ENCODE assay signal across 8 mouse cellular contexts in genomic region chr10:122913393-122913792, GRCm38 (mm10).
DNase-seq lines count a peak whose midpoint lies in the region; ATAC-seq and TF ChIP-seq lines count a peak whose summit lies in the region.

No protein-coding gene starts in this region.

- intact Hi-C loops in heart, postnatal 14 days (cut with DNase I), result no loop called here

- peak; percentile 64 for DNase-seq in heart, embryonic 10.5 days (ENCODE audit: low spot score)
- no peak for DNase-seq in heart, postnatal 14 days
- no peak for DNase-seq in spleen, adult 2 months (ENCODE audit: low read depth in 1 of 2, low spot score in 2 of 2)
- DNase-seq in spleen, postnatal 4 days (ENCODE audit: low spot score in 2 of 2), result no peak
- DNase-seq in urinary bladder, adult 18-20 months (ENCODE audit: low spot score in 2 of 2), result no peak
- no peak for DNase-seq in cerebellum, adult 11 months
- DNase-seq in retina, postnatal 1 day, result no peak

- peak overlapping the region; percentile 57 for H3K9ac ChIP-seq in limb, embryonic 13.5 days

- peak overlapping the region; percentile 58 for H3K4me2 ChIP-seq in limb, embryonic 13.5 days (replicated peaks)

- ATAC-seq in limb, embryonic 13.5 days (ENCODE audit: low FRiP score, low read depth), result no peak

- peaks cover 16% of the 10 kb centered on the region for H3K4me1 ChIP-seq in heart, embryonic 10.5 days
- no peaks in the 10 kb centered on the region for H3K4me1 ChIP-seq in spleen, adult 2 months (ENCODE audit: control insufficient read depth, insufficient read depth, insufficient read length)
- H3K4me1 ChIP-seq in limb, embryonic 13.5 days, result peaks cover 74% of the 10 kb centered on the region

- H3K27me3 ChIP-seq in heart, embryonic 10.5 days (ENCODE audit: insufficient read depth, poor library complexity, severe bottlenecking), result no peaks in the 10 kb centered on the region
- no peaks in the 10 kb centered on the region for H3K27me3 ChIP-seq in spleen, adult 2 months (ENCODE audit: control insufficient read depth, insufficient read depth, low read length)
- H3K27me3 ChIP-seq in limb, embryonic 13.5 days, result no peaks in the 10 kb centered on the region

- H3K9me3 ChIP-seq in heart, embryonic 10.5 days, result no peaks in the 10 kb centered on the region
- H3K9me3 ChIP-seq in limb, embryonic 13.5 days, result no peaks in the 10 kb centered on the region

- no peak for TF ChIP-seq POLR2A in spleen, adult 2 months (IDR thresholded peaks at IDR 0.05; ENCODE audit: low read depth, low read length)

- no peak overlapping the region for H3K4me3 ChIP-seq in heart, embryonic 10.5 days
- no peak overlapping the region for H3K4me3 ChIP-seq in spleen, adult 2 months (ENCODE audit: extremely low read depth, insufficient read depth, insufficient read length)
- H3K4me3 ChIP-seq in limb, embryonic 13.5 days, result peak overlapping the region; percentile 27; the same call in 1 of the 2 replicates

- TF ChIP-seq CTCF in spleen, adult 2 months (IDR thresholded peaks at IDR 0.05; ENCODE audit: extremely low read depth, insufficient read depth, insufficient read length, insufficient replicate concordance), result no peak

- peak overlapping the region; percentile 84 for H3K27ac ChIP-seq in heart, embryonic 10.5 days
- H3K27ac ChIP-seq in spleen, adult 2 months (ENCODE audit: insufficient read depth, low read length), result peak overlapping the region; percentile 47; the same call in 1 of the 2 replicates
- peak overlapping the region; percentile 99 for H3K27ac ChIP-seq in limb, embryonic 13.5 days

- H3K36me3 ChIP-seq in heart, embryonic 10.5 days, result no peaks in the 10 kb centered on the region
- no peaks in the 10 kb centered on the region for H3K36me3 ChIP-seq in spleen, adult 2 months (ENCODE audit: control insufficient read depth, insufficient read depth, low read length)
- no peaks in the 10 kb centered on the region for H3K36me3 ChIP-seq in limb, embryonic 13.5 days

- WGBS in heart, embryonic 10.5 days, result 56% methylated on average over 11 of the region's 11 CpGs
- WGBS in spleen, adult 2 months, result 78% methylated on average over 11 of the region's 11 CpGs
- 8% methylated on average over 11 of the region's 11 CpGs for WGBS in limb, embryonic 13.5 days

Comparison
In these comparisons a context has a peak if more than half of its experiments do, and no peak if none do; other contexts are left out.
1. H3K27ac ChIP-seq: peak in every context shown above with its lines; median percentile 99 in limb, embryonic 13.5 days; 84 in heart, embryonic 10.5 days; 47 in spleen, adult 2 months.